Mouse (Mus musculus) Patski (cell line): ENCODE results near the gene Psapl1. TPM values are rescaled to one million over a fixed set of nuclear protein-coding genes. Genes with fewer than 3 reads are reported as not detected.
"Not testable (repeated sequence)": the region's sequence is repeated elsewhere in the genome, so short reads cannot be mapped to it uniquely, and the experiment has no call there.

Source experiments
- ATAC-seq: fragments of 100-300 bp; one replicate; pipeline ENCODE4 v1.8.0; 2021
- CTCF ChIA-PET: fragments of 350-600 bp; sonication (Branson Sonifier 250); formaldehyde crosslinking; loops from one replicate; lab custom pipeline; 2022; ENCODE audit warnings: inconsistent platforms; lab: Charles Lee
- POLR2A ChIA-PET: fragments of 350-600 bp; sonication (Branson Sonifier 250); formaldehyde crosslinking; loops from one replicate; lab custom pipeline; 2022; ENCODE audit warnings: antibody characterized with exemption, inconsistent platforms; lab: Charles Lee
- DNase-seq: peaks from one replicate; pipeline ENCODE4 v3.0.0-alpha.2; 2011; ENCODE audit warnings: low read depth, low spot score
- H3K27me3 ChIP-seq: fragments of 371-371 bp; one replicate; pipeline ENCODE4 v1.5.1; 2021
- CTCF ChIP-seq: fragments of 100-300 bp; IDR thresholded peaks from one replicate; pipeline ENCODE4 v1.5.1; 2021
- in situ Hi-C: fragments of 300-500 bp; cut with MboI; formaldehyde crosslinking; loops from 3 replicates; pipeline ENCODE4 v1.11.1; 2018; ENCODE audit warnings: low pct_unique_long_range_greater_than_20kb, mixed read lengths
- polyA plus RNA-seq: library from polyadenylated mRNA; unstranded; gene quantifications from one replicate; pipeline ENCODE4 v1.2.3, GENCODE M21; 2021

Psapl1 gene
- polyA plus RNA-seq, 1 experiment from 2014 or later = not detected

- H3K27me3 ChIP-seq = peaks cover 6% of the 10 kb centered on the region
- POLR2A ChIA-PET = no interaction called here
- CTCF ChIA-PET = no interaction called here
- no peak for TF ChIP-seq CTCF
- in situ Hi-C loops = no loop called here
- DNase-seq = no peak
- no peak for ATAC-seq
Measured at GRCm38 (mm10) chr5:36203421-36203820, 400 bp upstream of the Psapl1 start.

GRCm38 (mm10) chr5:36205397-36205796 is 1.6 kb downstream of the Psapl1 start:
- TF ChIP-seq CTCF = no peak
- no peak for DNase-seq
- H3K27me3 ChIP-seq = peaks cover 6% of the 10 kb centered on the region
- no peak for ATAC-seq
- ChIA-PET POLR2A (no interaction called here), CTCF (no interaction called here)
- in situ Hi-C loops = no loop called here

GRCm38 (mm10) chr5:36208803-36209202 is 5.0 kb downstream of the Psapl1 start:
- DNase-seq (no peak), ATAC-seq (no peak)
- H3K27me3 ChIP-seq = peaks cover 6% of the 10 kb centered on the region
- no peak for TF ChIP-seq CTCF
- in situ Hi-C loops = no loop called here
- ChIA-PET CTCF (no interaction called here), POLR2A (no interaction called here)

GRCm38 (mm10) chr5:36213310-36213709 is 9.5 kb downstream of the Psapl1 start:
- H3K27me3 ChIP-seq = no peaks in the 10 kb centered on the region
- in situ Hi-C loops = no loop called here
- CTCF ChIA-PET = no interaction called here
- ATAC-seq (no peak), DNase-seq (no peak)
- TF ChIP-seq CTCF = no peak
- POLR2A ChIA-PET = no interaction called here

GRCm38 (mm10) chr5:36220105-36220504 is 16.3 kb downstream of the Psapl1 start:
- H3K27me3 ChIP-seq = no peaks in the 10 kb centered on the region
- DNase-seq (no peak), ATAC-seq (no peak)
- TF ChIP-seq CTCF = no peak
- in situ Hi-C loops = no loop called here
- ChIA-PET CTCF (no interaction called here), POLR2A (interaction anchor here (0.8 kb wide), 1 partner anchor 15 kb away, joined by 3 read pairs; no protein-coding TSS in a partner anchor)

GRCm38 (mm10) chr5:36220626-36221025 is 16.8 kb downstream of the Psapl1 start:
- ChIA-PET CTCF (no interaction called here), POLR2A (interaction anchor here (0.8 kb wide), 1 partner anchor 14 kb away, joined by 3 read pairs; no protein-coding TSS in a partner anchor)
- TF ChIP-seq CTCF = no peak
- ATAC-seq (no peak), DNase-seq (no peak)
- H3K27me3 ChIP-seq = no peaks in the 10 kb centered on the region
- in situ Hi-C loops = no loop called here

- ATAC-seq (no peak), DNase-seq (no peak)
- POLR2A ChIA-PET = no interaction called here
- no peak for TF ChIP-seq CTCF
- no peaks in the 10 kb centered on the region for H3K27me3 ChIP-seq
- in situ Hi-C loops = no loop called here
- CTCF ChIA-PET = no interaction called here
Measured at GRCm38 (mm10) chr5:36223787-36224186, 20.0 kb downstream of the Psapl1 start.

GRCm38 (mm10) chr5:36225855-36226254 is 22.0 kb downstream of the Psapl1 start:
- ATAC-seq (peak; percentile 8), DNase-seq (no peak)
- H3K27me3 ChIP-seq = no peaks in the 10 kb centered on the region
- no peak for TF ChIP-seq CTCF
- ChIA-PET CTCF (no interaction called here), POLR2A (interaction anchor here (1.4 kb wide), 1 partner anchor 67 kb away, joined by 3 read pairs; no protein-coding TSS in a partner anchor)
- in situ Hi-C loops = no loop called here

GRCm38 (mm10) chr5:36226296-36226695 is 22.5 kb downstream of the Psapl1 start:
- TF ChIP-seq CTCF = no peak
- in situ Hi-C loops = no loop called here
- DNase-seq = peak; percentile 96
- no peaks in the 10 kb centered on the region for H3K27me3 ChIP-seq
- CTCF ChIA-PET = no interaction called here
- peak; percentile 97 for ATAC-seq
- POLR2A ChIA-PET = interaction anchor here (1.4 kb wide), 1 partner anchor 66 kb away, joined by 3 read pairs; no protein-coding TSS in a partner anchor

GRCm38 (mm10) chr5:36228405-36229370 is 24.9 kb downstream of the Psapl1 start:
- POLR2A ChIA-PET = no interaction called here
- ATAC-seq = no peak

GRCm38 (mm10) chr5:36230301-36230780 is 26.5 kb downstream of the Psapl1 start:
- CTCF ChIA-PET = no interaction called here
- in situ Hi-C loops = no loop called here
- POLR2A ChIA-PET = interaction anchor here (0.7 kb wide), 1 partner anchor 25 kb away, joined by 3 read pairs; no protein-coding TSS in a partner anchor
- DNase-seq (no peak), ATAC-seq (no peak)
- TF ChIP-seq CTCF = no peak
- no peaks in the 10 kb centered on the region for H3K27me3 ChIP-seq

More at GRCm38 (mm10) chr5:36228405-36229370, 24.9 kb downstream of the Psapl1 start:
- no peaks in the 10 kb centered on the region for H3K27me3 ChIP-seq
- no peak for TF ChIP-seq CTCF
- in situ Hi-C loops = no loop called here
- DNase-seq = no peak
- CTCF ChIA-PET = interaction anchor here (1.4 kb wide), 1 partner anchor 24 kb away, joined by 4 read pairs; no protein-coding TSS in a partner anchor

- H3K27me3 ChIP-seq, DNase-seq, CTCF ChIA-PET, POLR2A ChIA-PET, in situ Hi-C loops, ATAC-seq: not testable (repeated sequence)
Measured at GRCm38 (mm10) chr5:36237526-36237925, 33.7 kb downstream of the Psapl1 start.
